Mouse (Mus musculus): ENCODE measurements around the gene Trappc12.

DNA sequence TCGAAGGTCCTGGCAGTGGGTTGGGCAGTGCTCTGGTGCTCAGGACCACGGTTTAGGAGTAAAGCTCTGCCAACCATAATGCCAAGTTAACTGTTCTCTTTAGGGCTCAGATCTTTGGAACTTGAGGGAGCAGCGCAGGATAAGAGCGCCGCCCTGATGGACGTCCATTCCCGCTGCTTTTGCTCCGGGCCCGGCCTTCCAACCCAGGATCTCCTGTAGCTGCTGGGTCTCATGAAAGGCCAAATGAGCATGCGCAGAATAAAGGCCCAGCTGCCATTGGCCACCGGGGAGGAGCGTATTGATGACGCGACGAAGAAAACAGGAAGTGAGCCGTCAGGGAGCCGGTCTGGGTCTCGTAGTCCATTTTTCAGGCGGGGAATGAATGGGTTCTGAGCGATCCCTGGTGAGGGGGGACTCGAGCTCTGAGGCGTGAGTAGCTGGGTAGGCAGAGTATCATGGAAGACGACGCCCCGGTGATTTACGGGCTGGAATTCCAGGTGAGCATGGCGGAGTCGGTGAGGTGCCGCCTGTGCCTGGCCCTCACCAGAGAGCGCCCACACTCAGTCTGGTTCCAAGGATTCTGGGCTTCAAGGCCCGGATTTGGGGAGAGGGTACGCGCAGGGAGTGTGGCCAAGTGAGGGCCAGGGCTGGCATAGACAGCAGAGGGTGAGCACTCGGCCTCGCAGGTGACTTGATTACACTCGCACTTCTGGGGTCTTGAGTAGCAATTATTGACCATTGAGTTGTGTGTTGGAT is 1.4 kb upstream of the Trappc12 start, which contains the start of gene Eipr1:
- TF ChIP-seq CTCF (IDR thresholded peaks at IDR 0.05; ENCODE audit: borderline replicate concordance, insufficient read depth, low read depth, low read length) (no peak), POLR2A (IDR thresholded peaks at IDR 0.05; ENCODE audit: borderline replicate concordance, insufficient read depth, low read length) (peak; percentile 57; the same call in 1 of the 2 replicates)

All from cerebellum, adult 2 months (tissue).